Mouse (Mus musculus) testis, postnatal 10 days (tissue): ENCODE measurements around the gene Sdk1.

Source experiments
- DNase-seq: peaks from one replicate; pipeline ENCODE4 v3.0.0; 2021; ENCODE audit warnings: low spot score

Sdk1 gene

DNA sequence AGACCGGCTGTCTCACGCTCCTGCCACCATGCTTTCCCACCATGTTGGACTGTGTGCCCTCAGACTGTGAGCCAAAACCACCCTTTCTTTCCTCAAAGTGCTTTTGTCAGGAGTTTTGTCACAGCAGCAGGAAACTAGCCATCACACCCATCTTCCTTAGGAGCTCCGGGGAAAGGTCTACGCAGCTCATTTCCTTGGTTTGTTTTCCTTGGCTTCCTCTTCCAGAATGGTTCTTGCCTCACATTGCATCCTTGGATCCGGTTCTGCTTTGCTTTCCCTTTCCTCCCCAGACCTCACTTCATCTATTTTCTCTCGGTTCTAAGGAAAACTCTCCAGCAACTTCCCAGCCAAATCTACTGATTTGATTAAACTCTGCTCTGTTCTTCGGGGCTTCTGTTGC, 658.5 kb downstream of the Sdk1 start:
- no peak for DNase-seq

DNA sequence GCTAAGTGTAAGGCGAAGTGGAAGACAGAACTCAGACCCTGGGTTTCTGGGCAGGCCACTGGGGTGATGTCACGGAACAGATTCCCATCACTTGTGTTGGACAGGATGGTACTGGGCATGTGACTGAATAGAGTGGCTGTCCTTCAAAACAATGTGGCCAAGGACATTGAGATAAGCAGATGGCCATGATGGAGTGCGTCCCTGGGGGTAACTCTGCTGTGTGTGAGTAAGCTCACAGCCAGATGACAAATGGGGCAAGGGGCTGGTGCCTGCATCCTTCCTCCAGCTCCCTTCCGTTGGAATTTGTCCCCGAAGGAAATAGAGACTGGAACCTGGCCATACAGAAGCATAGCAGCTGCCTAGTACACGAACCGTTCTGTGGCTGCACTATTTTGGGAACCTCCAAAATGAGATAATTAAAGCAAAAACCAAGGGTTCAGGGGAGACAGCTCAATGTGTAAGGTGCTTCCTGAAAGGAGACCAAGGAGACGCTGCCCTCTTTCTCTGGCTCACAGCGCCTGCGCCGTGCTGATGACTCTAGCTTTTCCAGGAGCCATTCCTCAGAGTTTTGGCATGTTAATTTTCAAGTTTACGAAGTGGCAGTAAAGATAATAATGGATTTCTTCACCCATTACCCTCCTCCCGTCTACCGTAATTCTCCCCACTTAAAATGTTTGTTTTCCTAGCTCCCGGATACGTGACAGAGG, 661.4 kb downstream of the Sdk1 start:
- no peak for DNase-seq

DNA sequence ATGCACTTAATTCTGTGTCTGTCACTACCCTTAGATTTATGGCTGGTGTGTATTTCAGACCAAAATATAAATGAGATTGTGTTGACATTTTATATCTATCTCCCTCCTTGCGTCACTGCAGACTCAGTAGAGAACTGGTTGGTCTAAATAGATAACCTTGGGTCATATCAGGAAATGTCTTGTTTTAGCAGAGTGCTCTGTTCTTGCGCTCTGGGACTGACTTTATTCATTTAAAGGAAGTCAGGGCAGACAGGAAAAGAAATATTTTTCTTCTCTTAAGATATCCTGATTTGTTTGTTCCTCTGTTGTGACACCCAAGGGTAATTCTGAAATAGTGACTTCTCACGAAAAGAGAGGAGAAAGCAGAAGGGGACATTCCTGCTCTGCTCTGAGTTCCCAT, 669.2 kb downstream of the Sdk1 start:
- no peak for DNase-seq

DNA sequence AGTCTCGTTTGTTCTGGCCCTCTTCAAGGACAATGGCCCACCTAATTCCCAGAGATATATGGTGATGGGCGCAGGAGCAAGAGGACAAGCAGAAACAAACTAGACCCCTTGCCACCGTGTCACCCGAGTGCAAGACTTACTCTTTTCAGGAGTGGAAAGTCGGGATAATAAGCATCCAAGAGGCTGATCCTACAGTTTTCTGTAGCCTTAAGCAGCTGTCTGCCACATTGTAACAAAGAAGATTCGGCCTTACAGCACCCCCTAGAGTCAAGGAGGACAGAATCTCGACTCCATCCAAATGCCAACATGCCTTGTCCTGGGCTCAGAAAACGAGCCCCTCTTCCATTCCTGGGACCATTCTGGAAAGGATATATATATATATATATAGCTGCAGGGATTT, 669.6 kb downstream of the Sdk1 start:
- no peak for DNase-seq

DNA sequence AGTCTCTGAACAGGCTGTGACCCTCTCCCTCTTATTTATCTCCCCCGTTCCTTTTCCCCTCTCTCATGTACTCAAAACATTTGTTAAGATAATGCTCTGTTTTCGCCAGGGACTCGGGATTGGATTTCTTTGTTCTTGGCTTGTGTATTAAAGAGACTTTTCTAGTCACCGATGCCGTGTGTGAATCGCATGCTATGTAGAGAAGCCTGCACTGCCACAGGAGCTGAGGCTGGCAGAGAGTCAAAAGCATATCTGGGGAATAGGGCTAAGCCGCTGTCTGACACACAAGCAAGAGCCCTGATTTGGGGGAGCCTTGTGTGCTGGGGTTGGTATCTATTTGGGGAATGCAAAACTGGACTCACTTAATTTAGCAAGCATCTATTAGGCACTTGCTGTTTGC, 671.6 kb downstream of the Sdk1 start:
- DNase-seq = no peak

DNA sequence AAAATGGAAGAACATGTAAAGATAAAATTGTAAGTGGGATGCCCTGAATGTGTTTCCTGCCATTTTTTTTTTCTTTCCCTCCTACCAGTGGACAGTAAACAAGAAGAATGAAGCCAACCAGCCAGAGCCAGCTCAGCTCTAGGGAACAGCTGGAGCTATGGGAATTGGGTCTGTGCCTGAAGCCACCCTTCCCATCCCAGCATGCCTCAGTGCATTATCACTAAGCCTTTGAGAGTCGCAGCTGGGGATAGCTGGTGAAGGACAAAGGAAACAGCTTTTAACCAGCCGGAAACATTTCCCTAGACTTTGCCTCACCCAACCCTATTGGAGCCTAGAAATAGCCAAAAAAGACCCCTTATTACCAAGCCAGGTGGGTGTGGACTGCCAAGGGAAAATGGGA, 675.7 kb downstream of the Sdk1 start:
- DNase-seq = no peak

DNA sequence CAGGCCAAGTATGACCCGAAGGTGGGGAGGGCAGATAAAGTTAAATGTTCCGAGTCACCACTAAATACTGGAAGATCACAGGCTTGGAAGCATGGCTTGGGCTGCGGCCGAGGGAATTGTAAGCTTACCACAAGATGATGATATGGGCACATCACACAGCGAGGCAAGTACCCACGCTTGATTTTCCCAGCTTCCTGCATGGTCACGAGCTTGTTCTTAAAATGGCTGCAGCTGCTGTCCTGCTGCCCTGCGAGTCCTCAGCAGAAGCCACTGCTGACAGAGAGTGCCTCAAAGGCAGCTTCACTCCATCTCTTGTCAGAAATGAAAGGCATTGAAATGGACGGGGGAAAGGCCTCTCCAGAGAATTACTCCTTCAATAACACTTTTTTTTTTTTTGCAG, 697.7 kb downstream of the Sdk1 start:
- DNase-seq = no peak

DNA sequence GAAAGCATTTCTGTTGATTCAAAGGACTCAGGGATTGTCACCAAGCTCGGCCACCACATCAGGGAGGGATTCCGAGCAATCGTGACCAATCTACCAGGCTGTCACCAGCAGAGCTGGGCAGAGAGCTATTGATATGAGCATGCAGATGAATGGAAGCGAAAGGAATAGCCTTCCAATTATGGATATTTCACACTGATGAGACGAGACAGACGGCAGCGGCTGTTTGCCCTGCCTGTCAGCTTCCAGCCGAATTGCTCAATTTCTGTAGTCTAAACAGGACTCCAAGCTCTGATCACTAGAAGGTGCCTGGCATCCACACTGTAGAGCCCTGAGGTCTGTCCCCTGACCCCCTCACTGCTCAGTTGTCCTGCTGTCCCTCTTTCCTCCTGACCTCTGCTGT, 699.3 kb downstream of the Sdk1 start:
- DNase-seq = no peak

DNA sequence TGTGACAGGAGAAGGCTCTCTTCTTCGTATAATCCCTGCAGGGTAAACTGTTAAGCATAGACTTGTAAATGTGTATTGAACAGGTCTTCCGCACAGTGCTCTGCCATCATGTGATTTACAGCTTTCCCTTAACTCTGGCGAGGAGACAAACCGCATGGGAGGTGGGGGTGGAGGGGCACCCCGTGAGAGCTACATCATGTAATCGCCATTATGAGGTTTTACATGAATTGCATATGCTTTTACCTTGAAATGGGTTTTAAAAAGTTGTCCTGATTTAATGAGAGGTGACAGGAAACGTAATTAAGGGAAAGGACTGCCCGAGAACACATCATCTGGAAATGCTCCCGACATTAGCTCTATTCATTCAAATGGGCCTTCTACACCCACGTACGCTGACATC, 709.5 kb downstream of the Sdk1 start:
- DNase-seq = no peak

DNA sequence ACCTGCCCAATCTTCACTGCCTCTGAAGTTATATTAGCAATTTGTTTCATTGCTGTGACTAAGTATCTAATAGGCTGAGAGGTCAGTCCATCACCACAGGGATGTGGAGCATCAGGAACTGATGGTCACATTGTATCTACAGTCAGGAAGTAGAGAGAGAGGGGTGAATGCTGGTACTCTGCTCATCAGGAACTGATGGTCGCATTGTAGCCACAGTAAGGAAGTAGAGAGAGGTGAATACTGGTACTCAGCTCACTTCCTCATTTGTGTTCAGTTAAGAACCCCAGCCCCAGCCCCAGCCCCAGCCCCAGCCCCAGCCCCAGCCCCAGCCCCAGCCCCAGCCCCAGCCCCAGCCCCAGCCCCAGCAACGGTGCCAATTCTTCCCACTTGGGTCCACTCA, 711.0 kb downstream of the Sdk1 start:
- DNase-seq = no peak

DNA sequence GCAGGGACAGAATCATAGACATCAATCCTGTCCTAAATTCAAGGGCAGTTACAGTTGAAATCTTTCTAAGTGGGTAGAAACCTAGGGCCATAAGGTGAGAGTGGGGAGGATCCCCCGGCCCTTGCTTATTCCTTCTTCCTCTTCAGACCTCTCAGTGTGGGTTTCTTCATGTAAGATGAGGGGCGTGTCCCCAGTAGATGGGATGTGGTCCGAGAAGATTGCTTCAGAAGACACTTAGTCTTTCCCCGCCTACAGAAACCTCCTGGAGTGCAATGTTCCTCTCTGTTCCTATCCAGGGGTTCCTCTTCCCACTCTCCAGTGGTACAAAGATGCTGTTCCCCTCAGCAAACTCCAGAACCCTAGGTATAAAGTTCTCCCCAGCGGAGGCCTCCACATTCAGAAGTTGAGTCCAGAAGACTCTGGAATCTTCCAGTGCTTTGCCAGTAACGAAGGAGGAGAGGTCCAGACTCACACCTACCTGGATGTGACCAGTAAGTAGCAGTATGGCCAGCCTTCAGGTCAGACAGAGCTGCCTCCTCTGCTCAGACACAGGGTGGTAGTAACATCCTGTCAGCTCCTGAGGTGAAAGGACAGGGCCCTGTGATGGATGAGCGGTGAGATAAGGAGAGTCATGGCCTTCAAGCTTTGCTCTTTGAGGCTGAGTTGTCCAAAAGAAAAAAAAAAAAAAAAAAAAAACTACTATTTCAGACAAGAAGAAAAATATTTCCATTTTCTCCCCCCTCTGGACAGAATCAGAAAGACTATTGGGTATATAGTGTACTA, 711.6 kb downstream of the Sdk1 start:
- DNase-seq = no peak

DNA sequence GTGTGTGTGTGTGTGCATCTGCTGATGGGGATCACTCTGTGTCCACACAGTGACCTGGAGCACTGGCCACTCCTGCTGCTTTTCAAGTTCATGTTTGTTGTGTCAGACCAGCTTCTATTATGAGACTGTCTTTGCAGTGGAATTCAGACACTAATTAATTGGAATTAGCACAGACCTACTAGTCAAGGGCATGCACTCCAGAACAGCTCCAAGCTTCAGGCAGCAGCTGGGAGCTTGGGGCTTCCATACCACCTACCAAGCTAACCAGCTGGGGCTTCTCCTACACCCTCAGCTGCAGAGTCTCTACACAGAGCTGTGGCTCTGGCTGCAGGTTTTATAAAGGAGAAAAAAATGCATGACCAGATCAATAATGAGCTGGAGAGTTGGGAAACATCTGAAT, 729.8 kb downstream of the Sdk1 start:
- DNase-seq = no peak

DNA sequence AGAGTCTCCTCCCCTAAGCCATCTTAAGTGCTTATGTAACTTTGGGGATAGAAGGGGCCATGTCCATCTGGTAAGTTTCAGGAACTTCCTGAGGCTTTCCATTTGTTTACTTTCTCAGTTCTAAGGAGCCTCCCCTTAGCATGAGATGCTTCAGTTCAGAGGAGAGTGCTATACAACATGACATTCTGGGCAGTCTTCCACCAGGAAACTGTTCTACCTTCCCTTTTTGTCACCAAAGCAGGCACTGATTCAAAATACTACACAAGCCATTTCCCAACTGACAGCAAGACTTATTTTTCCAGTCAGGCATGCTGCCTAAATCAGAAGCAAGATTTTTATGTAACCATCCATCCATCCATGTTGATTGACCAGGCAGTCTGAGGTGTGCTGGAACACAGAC, 738.2 kb downstream of the Sdk1 start:
- DNase-seq = no peak

DNA sequence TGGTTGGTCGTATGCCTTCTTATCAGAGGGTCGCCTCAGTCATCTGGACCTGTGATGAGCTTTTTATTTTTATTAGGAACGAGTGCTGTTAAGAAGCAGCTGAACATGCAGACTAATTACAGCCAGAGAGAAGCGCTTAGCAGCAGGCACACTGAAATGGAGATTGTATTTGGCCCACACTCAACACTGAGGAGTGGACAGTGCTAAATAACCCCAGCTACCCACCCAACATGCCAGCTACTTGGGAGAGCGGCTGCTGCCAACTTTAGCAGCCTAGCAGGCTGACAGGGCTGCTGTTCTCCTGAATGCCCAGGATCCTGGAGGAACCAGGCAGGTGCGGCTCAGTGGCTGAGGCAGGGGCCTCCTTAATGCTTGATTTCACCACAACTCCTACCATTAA, 739.5 kb downstream of the Sdk1 start:
- DNase-seq = no peak

DNA sequence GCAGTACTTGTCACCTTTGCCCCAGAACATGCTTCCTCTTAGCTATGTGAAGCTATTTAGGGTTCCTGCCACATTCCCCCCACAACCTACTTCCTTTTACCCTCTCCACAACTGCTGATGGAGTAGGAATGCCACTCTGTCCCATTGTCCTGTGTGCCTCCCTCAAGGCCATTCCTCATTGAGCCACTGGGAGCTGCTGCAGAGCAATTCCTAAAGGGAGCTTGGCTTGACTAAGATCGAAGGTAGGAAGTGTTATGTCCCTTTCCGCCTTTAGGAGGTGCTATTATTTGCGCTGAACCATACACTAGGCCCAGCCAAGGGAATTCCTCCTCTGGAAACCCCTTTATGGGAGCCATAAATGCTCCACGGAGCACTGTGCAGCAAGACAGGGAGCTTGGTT, 743.0 kb downstream of the Sdk1 start:
- no peak for DNase-seq

DNA sequence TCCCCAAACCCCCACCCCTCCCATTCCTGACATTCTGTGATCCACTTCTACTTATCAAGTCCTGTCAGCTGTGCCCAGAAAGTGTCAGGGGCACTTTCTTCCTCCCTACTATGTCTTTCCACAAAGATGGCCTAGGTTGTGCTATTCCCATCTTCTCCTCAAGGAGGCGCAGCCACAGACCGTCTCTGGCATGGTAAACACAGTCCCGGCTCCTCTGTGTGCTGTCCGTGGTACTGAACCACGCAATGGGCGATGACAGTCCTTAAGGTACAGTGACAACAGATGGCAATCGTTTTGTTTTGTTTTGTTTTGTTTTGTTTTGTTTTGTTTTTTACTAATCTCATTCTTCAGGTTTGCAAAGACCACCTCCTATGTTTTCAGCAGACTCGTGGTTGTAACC, 743.7 kb downstream of the Sdk1 start:
- DNase-seq = peak; percentile 91

DNA sequence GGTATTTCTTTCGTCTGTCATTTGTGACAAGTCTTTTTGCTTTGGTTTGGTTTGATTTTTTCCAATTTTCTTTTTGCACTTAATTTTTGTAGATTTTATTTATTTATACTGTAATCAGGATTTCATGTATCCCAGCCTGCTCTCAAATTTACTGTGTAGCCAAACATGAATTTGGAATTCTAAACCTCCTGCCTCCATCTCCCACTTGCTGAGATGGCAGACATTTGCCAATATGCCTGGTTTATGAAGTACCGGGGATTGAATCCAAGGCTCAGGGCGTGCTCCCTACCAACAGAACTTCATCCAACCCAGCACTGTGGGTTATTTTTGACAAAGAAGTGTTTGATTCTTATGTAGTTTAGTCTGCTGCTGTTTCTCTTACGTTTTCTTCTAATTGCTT, 744.3 kb downstream of the Sdk1 start:
- no peak for DNase-seq

DNA sequence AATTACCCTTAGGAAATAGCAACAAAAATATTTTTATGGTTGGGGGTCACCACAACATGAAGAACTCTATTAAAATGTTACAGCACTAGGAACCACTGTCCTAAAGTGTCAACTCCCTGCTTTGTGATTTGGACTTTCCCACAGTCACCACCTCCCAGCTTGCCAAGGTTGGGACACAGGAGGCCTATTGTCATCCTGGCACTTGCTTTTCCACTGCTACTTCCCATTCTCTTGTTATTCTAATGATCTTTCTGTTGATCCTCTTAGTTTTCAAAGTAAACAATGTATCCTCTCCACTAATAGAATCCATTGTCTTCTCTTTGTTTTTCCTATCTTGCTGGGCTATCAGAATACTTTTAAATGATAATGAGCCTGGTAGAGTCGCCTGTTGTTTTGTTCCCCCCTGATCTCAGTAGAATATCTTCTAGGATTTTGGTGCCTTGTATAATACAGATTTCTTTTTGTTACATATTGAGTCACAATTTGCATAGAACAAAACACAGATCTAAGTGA, 746.1 kb downstream of the Sdk1 start:
- DNase-seq = no peak

DNA sequence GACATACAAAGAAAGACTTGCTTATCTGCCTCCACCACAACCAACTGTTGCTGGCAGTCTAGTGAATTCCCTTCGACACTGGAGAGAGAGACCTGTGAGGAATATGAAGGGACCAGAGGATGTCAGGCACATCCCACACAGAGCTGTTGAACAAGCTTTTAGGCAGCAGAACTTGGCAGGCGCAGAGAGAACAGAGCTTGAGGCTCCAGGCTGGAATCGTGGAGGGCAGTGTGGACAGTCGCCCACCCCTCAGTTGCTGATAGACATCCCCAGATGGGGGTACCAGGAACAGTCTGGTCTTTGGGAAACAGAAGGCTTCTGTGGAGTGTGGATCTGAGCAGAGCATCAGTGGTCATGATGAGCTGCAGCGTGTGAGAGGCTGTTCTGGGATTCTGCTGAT, 747.4 kb downstream of the Sdk1 start:
- DNase-seq = no peak

DNA sequence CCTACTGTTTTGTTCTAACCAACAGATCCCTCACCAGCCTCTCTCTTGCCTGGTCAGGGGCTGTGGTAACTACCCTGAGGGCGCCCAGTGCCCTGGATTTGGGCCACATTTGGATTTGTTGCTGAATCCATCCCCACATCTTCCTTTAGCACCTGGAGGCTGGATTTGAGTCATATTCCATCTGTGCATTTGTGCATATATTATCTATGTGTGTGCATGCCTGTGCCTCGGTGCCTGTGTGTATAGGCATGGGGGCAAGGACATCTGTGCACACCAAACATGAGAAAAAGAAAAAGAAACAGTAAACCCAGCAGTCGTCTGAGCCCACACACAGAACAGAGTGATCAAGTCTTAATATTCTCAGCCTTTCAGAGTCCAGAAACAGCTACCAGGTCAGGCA, 752.9 kb downstream of the Sdk1 start:
- DNase-seq = no peak

DNA sequence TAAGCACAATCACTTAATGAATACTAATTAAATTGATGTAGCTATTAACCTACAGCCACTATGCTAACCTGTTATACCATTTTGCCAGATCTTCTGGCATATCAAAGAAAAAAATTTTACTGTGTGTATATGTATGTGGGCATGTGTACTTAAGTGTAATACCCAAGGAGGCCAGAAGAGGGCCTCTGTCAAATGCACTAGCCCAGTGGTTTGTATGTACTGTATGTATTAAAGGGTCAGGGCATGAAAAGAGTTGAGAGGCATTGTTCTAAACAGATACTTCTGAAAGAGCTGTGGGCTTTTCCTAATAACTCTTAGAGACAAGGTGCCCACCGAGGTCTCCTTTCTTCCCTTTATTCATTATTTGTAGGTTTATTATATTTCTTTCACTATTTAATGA, 759.0 kb downstream of the Sdk1 start:
- DNase-seq = no peak

DNA sequence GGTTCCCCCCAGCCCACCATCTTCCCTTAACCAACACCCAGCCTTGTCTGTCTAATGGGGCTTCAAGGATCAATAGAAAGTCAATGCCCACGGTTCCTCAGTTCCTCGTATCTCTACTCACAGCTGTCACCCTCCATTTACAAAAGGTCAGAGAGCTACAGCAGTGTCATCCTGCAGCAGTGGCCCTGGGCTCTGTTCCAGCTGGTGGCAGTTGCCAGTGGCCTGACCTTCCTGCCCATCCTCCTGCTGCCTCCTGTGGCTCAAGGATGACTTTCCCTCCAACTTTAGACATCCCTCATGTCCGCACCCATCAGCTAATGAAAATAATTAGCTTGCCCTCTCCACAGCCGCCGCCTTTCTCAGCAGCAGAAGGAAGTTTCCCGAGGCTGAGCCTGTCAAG, 759.8 kb downstream of the Sdk1 start:
- no peak for DNase-seq

DNA sequence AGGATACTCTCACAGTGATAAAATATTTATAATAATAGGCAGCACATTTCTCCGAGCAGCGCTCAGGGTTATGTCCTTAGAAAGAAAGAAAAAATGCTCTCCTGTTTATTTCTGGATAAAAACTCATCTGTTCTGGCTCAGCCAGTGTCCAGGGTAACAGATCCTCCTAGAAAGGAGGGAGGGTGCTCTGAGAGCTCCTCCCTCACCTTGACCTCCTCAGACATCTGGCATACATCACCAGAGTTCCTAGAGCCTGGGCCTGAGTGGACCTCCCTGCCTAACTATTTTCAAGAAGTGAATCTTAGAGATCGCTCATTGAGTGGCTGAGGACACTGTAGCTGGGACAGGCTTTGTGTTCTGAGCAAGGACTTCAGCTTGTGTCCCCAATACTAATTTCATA, 760.7 kb downstream of the Sdk1 start:
- DNase-seq = no peak

DNA sequence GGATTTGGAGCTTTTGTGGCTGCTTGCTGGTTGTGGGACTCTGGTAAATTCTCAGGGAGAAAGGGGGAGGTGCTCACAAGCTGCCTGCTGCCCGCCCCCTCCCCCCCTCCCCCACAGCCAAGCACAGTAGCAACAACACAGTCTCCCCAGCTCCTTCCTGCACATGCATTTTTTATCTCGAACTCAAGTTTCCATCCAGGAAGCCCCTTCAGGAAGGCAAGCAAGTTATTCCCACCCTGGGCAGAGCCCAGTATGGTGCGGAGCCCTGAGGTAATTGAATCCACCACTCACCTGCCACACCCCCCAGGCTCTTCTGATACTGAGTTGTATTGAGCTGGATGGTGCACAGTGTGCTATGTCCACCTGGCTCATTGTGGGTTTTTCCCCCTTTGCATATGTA, 768.9 kb downstream of the Sdk1 start:
- DNase-seq = no peak
